Mouse (Mus musculus) kidney, adult 18-20 months (tissue): ENCODE results near the gene Brf1.

ENCODE experiments used
- DNase-seq: peaks from one replicate; pipeline ENCODE4 v3.0.0; 2021

Brf1 gene

GRCm38 (mm10) chr12:113000294-113001132 is at the start of gene Brf1:
TSS of gene Brf1 (minus strand) at chr12:113000704.
- peak; percentile 97 for DNase-seq

- no peak for DNase-seq
Measured at GRCm38 (mm10) chr12:113049836-113050235, 49.3 kb upstream of the Brf1 start.

DNA sequence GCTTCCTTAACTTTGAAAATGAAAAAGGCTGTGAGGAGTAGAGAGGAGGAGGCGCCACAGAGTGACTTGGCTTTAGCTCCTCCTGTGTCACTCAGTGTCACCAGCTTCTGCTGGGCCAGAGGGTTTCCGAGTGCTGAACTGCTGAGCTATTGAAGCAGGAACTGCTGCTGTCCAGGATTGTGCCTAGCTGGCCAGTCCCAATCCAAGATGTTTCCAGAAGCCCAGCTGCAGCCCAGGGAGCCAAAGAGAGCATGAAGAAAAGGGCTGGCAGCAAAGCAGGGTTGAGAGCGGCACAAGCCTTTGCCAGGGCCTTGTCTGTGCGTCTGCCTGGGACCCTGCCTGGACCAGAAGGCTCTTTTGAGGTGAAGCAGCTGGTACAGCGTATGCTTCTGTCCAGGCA is 47.6 kb upstream of the Brf1 start:
- DNase-seq, result no peak

DNA sequence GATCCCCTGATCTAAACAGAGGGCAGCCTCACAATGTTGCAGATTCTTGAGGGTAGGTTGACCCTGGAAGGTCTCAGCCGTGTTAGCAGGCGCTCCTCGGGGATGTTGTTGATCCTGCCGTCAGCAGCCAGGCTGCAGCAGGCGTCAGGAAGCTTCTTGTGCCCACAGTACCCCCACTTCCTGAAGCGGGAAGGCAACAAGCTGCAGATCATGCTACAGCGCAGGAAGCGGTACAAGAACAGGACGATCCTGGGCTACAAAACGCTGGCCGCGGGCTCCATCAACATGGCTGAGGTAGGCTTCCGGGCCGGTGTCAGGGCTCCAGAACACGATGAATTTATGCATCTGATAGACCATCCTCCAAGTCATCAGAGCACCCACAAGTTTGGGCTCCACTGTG is 46.4 kb upstream of the Brf1 start:
- DNase-seq, result no peak

- DNase-seq, result peak; percentile 67
Measured at GRCm38 (mm10) chr12:113044916-113045677, 44.6 kb upstream of the Brf1 start.

DNA sequence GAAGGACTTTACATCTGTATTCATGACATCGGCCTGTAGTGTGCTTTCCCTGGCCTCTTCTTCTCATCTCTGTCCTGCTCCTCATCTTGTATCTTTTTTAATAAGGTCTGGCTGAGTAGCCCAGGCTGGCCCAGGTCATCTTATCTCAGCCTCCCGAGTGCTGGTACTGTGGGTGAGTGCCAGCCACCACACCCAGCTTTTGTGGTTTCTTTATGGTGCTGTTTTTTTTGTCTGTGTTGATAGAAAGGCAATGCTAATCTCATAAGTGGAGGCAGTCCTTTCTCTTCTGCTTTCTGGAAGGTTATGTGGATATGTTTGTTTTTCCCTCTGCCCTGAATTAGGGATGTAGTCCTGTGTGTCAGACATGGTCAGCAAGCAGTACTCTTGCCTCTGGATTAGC is 42.0 kb upstream of the Brf1 start:
- DNase-seq, result no peak

DNA sequence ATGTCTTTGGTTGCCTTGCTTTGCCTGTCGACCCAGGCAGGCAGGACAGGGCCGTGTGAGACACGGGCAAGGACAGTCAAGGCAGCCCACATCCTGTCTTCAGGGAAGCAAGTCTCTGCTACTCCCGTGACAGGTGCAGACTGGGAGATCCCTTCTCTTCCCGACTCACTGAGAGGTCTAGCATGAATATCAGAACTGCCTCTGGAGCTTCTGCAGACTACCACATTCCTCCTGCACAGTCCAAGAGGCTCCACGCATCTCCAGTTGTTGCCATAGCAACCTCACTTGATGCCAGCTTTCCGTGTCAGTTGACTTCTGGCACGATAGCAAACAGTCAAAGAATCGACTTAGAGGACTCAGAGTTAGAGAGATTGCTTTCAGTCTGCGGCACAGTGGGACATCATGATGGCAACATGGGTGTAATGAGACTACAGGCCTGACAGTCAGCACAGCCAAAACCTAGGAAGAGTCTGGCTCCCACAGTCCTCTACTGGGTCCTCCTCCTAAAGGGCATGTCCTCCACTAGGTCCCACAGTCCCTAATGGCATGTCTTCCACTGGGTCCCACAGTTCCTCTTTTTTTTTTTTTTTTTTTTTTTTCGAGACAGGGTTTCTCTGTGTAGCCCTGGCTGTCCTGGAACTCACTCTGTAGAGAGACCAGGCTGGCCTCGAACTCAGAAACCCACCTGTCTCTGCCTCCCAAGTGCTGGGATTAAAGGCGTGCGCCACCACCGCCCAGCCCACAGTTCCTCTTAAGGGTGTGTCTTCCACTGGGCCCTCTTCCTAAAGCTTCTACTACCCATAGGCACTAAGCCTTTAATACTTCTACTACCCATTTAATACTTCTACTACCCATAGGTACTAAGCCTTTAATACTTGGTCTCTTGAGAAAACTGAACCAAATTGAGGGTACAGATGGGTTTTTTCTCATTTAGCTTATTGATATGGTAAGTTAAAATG is 41.3 kb upstream of the Brf1 start:
- peak; percentile 13 for DNase-seq

- DNase-seq, result no peak
Measured at GRCm38 (mm10) chr12:113038414-113038813, 37.9 kb upstream of the Brf1 start.

DNA sequence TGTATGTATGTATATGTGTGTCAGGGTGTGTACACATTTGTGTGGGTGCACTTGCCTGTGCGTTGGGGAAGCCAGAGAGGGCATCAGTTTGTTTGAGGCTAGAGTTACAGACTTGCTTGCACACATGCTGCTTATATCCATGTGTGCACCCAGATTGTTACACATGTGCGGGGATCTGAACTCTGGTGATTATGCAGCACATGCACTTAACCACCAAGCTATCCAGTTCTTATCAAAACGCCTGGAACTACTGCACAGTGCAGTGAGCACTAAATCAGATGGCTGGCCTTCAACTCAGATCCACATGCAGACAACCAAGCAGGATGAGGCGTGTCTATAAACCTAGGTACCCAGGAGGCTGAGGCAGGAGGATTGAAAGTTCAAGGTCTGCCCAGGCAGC is 36.5 kb upstream of the Brf1 start:
- DNase-seq, result no peak

DNA sequence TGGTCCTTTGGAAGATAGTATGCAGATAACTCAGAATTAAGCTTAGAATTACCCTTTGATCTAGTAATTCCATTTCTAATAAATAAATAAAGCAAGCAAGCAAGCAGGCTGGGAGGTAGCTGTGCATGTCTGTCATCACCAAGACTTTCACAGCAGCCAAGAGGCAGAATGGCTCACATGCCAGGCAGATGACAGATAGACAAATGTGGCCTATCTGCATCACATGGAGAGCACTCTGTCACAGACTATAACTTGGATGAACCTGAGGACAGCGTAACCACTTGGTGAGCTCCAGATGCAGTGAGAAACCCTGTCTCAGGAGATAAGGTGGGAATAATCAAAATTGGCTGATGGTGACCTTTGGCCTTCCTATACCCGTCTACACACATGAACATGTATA is 34.6 kb upstream of the Brf1 start:
- no peak for DNase-seq

DNA sequence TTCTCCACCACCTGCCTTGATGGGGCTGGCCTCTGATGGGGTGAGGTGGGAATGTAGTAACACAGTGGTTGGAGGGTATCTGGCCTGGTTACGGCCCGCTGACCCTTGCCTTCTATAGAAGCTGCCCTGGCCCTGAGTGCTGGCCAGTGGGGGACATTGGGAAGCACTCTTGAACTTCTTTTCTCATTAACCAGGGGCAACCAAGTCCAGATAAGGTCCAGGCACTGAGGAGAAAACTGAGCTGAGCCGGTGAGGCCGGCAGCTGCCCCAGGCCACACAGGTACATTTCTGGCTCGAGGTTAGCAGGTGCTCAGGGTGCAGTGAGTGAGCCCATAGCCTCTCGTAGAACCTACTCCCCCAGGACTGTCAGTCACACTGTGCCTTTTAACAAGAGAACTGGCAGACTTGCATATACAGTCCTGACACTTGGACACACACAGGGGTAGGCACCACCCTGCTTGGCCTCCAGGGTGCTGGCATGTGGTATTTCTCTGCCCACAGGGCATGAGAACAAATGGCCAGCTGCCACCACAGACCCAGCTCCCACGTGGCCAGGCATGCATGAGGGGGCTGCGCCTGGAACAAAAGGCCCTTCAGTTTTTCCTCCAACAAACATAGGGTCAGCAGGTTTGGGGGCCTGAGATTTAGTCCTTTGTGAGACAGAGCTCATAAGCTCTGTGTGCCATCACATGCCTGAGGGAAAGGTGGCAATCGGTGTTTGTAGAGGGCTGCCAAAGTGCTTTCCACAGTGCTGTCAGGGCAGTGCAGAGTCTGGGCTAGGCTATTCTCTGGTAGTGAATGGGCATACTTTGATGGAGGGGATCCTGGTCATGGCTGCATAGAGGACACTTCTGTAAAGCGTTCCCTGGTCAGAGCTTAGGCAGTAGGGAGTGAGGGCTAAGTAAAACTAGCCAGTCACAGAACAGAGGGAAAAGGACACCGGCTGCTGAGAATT is 32.1 kb upstream of the Brf1 start:
- peak; percentile 70 for DNase-seq

DNA sequence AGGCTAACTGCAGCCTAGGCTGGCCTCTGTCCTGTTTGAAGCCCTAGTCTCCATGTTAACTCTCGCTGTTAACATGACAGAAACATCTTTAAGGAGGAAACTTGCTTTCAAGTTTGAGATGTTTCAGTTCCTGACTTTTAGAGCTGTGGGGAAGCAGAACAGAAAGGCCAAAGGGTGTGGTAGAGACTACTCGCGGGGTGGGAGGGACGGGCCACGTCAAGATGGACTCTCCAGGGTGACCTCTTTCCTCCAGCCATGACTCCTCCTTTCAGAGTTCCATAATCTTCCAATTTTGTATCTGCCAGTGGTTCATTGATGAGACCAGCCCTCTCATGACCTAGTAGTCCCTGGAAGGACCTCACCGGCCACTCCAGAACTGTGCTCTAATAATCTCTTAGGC is 30.9 kb upstream of the Brf1 start:
- DNase-seq, result no peak

GRCm38 (mm10) chr12:113030993-113031392 is 30.5 kb upstream of the Brf1 start:
- DNase-seq, result no peak

- no peak for DNase-seq
Measured at GRCm38 (mm10) chr12:113030046-113030445, 29.5 kb upstream of the Brf1 start.

- DNase-seq, result no peak
Measured at GRCm38 (mm10) chr12:113028898-113029297, 28.4 kb upstream of the Brf1 start.

DNA sequence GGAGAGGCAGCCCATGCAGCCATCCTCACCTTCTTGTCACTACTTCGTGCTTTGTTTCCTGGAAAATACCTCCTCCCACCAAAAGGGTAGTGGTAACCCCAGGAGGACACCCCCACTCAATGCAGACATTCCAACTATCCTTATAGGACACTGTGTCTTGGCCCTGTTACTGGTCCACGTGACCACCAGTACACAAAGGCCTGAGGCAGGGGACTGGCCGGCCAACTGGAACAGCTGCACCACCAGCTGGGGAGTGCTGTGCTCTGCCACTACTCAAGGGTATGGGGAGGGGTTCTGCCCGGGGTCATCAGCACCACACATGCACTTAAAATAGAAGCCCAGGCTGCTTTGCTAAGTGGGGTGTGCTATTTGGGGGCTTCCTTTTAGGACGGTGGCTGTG is 27.6 kb upstream of the Brf1 start:
- DNase-seq, result no peak

DNA sequence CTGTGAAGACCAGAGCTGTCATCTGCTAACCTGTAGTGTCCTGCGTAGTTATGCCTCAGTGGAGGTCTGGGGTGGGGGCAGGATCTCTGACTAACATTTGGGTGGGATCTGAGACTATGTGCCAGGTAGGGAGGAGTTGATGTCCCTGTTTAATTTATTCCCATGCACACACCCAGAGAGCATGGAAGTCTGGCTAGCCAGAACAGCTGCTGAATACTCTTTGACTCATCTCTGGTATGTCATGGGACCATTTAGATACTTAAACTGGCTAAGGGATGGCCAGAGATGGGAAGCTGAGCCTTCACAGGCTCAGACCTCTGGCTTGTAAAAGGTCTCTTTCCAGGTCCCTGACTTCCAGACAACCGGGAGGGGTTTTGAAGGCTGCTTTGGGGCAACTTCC is 27.0 kb upstream of the Brf1 start:
- no peak for DNase-seq

DNA sequence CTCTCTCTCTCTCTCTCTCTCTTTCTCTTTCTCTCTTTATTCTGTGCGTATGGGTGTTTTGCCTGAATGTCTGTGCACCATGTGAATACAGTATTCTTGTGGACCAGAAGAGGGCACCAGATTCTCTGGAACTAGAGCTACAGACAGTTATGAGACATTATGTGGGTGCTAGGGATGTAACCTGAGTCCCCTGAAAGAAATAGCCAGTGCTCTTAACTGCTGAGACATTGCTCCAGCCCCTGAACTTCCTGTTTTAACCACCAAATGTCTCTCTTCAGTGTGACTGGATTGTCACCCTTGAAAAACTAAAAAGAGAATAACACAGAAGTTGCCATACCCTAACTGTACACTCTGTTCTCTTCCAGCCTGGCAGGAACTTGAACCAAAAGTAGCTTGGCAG is 26.1 kb upstream of the Brf1 start:
- no peak for DNase-seq

- DNase-seq, result no peak
Measured at GRCm38 (mm10) chr12:113023082-113023481, 22.6 kb upstream of the Brf1 start.

- DNase-seq, result no peak
Measured at GRCm38 (mm10) chr12:113021488-113021887, 21.0 kb upstream of the Brf1 start.

DNA sequence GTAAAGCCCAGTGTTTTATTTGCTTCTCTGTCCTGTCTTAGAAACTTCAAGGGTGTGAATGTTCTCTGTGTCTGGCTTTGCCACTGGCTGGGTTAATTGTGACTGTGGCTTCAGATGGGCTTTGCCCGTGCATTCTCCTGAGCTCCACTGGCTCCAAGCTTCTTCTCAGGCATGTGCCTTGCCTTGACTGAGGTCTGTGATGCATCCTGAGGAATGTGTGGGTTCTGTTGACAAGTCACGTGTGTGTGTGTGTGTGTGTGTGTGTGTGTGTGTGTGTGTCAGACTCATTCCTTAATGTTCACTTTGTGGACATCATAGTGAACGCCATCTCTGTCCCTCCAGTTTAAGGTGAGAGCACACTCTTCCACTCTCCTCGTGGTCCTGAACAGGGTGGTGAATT is 18.3 kb upstream of the Brf1 start:
- no peak for DNase-seq

GRCm38 (mm10) chr12:113017429-113017984 is 17.0 kb upstream of the Brf1 start:
- peak; percentile 33 for DNase-seq
